Mouse (Mus musculus): ENCODE results near the gene Plod1. TPM values are rescaled to one million over a fixed set of nuclear protein-coding genes. Genes with fewer than 3 reads are reported as not detected.
A peak's percentile ranks its signal among the peaks of the same experiment; 100 is the strongest.
"Not testable (repeated sequence)": the region's sequence is repeated elsewhere in the genome, so short reads cannot be mapped to it uniquely, and the experiment has no call there.

Plod1 gene
- total RNA-seq, 2 experiments from 2014 or later: 20.1 to 20.3 TPM

DNA sequence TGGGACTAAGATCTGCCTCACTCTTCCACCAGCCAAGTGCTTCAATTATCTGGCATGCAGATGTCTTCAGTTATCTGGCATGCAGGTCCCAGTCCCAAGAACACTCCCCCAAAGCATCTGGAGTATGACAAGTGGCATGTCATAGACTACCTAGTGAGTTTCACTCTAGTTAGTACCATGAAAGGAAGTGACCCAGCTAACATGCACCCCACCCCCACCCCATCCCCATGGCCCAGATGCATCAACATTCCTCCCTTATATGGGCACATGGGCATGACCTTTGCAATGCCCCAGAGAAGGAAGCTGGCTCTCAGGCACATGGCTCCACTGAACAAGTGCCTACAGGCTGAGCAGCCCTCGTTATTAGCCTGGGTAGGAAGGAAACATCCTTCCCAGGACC is 40.2 kb downstream of the Plod1 start:
- no peak for DNase-seq (ENCODE audit: low spot score in 2 of 2)

DNA sequence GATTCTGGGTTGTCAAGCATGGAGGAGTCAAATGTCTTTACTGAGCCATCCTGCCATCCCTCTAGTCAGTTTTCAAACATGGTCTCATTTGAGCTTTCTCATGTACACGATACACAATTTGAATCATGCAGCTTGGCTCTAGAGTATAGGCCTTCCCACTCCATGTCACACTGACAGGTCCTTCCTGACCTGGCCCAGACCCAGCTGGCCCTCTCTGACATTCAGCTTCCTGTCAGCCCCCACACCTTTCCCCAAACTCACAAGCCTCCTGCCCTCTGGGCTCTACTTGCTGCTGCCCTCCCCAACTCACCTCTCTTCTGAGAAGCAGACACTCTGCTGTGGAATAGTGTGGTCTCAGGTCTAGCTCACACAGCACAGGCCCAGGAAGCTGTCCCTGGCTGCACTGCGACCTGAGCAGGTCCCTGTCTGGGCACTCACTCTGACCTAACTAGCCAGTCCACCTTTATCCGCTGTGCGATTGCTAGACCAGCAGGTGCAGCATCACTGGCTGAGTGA is 40.7 kb downstream of the Plod1 start:
- DNase-seq (ENCODE audit: low spot score in 2 of 2): no peak

DNA sequence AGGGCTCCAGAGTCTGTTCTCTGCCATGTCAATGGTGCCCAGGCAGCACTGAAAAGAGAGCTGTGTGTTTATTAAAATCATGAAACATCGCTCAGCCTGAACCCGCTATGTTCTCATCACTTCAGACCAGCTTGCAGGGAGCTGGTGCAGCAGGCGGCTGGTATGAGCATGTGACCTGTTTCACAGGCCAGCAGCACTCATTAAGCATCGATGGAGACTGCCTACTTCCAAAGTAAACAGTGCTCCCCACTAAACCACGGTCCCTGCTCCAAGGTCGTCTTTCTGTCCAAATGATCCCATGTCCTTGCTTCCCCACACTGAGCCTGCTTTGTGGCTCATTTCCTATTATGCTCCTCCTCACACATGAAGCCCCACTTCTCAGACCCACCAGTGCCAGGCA is 46.2 kb downstream of the Plod1 start:
- peak; percentile 33 to 74 for DNase-seq (ENCODE audit: low spot score in 2 of 2)

DNA sequence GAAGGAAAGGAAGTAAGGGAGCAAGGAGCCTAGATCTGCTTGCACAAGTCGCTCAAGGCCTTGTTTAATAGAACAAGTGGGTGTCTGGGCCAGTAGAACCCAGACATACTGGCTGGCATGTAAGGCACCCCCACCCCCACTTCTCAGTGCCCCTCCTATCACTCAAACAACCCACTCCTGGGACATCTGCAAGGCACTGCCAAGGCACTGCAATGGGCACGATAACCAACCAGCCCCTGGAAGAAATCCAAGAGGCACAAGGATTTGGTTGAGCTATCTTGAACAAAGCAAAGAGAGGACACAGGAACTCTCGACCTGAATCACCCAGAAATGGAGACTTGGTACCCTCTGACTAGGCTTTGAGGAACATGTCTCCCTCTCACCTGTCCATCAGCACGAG is 48.3 kb downstream of the Plod1 start:
- DNase-seq (ENCODE audit: low spot score in 2 of 2): no peak

DNA sequence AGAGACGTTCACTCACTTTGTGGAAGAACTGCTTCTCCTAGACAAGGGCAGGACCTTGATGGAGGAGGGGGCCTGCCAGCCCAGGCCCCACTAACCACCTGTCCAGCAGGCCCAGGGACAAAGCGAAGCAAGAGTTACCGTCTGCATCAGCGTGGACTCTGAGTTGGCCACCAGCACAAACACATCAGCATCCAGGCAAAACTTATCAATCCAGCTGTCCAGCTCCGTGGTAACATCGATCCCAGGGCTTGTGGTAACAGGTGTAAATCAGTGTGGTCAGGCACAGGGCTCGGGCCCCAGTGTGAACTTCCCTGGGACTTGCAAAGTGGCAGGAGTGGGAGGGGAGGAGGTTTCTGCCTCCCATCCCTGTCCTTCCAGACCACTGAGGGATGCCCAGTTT is 49.3 kb downstream of the Plod1 start:
- no peak for DNase-seq (ENCODE audit: low spot score in 2 of 2)

DNA sequence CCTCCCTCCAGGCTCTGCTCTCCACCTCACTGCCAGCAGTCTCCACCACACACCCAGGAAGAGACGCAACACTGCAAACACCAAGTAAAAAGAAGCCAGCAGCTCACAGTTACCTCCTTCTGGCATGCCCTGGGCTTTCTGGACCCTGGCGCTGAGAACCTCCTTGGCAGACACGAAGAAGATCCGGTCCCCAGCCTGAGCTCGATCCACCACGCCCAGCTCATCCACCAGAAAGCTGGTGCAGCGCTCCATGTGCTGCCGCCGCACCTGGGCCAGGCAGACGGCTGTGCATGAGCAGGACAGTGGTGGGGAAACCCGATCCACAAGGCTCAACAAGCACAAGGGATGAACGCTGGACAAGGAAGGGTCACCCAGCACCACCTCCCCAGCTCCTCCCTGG is 50.4 kb downstream of the Plod1 start:
- DNase-seq (ENCODE audit: low spot score in 2 of 2): no peak

DNA sequence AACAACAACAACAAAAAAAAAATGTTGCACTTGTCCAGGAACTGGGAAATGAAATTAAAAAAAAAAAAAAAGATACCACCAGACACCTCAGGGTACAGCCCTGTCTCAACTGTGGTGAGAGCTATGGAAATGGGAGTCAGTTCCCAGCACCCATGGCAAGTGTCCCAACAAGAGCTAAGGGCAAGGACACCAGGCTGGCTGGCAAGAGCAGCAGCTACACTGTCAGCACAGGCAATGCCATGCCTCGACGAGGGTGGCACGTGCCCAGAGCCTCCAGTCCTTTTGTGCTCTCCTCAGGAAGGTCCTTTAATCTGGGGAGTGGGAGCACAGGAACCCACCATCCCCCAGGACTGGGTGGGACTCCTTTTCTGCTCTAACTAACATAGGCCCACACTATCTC is 52.4 kb downstream of the Plod1 start:
- DNase-seq (ENCODE audit: low spot score in 2 of 2): no peak

DNA sequence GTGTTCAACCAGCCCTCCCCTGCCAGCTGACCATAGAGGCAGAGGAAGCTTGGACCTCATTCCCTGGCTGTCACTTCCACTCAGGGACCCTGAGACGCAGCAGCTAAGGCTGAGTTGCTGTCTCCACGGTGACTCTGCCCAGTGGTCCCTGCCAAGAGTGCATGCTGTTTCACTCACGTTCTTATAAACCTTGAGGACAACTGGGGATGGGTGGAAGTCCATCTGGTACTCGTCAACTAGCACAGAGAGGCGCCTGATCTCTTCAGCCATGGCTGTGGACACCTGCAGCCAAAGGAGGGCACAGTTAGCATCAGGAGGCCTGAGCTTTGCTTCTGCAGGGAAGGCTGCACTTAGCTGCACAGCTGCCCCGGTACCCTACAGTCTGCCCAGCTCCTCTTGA is 53.5 kb downstream of the Plod1 start:
- DNase-seq (ENCODE audit: low spot score in 2 of 2): no peak

DNA sequence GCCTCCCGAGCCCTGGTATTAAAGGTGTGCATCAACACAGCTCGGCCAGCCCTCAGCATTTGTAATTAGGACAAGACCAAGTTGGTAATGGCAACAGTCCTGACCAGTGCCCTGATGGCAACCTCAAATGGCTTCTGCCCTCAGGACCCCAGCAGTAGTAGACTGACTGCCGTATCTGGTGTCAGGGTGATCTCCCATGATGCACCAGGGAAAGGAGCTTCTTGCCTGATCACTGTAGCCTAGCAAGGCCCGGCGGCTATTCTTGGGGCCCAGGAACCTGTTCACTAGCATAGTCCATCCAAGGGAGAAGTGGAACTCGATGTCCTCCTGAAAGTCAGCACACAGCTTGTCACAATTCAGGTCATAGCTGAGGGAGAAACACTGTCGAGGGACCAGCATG is 54.8 kb downstream of the Plod1 start:
- DNase-seq (ENCODE audit: low spot score in 2 of 2): no peak

DNA sequence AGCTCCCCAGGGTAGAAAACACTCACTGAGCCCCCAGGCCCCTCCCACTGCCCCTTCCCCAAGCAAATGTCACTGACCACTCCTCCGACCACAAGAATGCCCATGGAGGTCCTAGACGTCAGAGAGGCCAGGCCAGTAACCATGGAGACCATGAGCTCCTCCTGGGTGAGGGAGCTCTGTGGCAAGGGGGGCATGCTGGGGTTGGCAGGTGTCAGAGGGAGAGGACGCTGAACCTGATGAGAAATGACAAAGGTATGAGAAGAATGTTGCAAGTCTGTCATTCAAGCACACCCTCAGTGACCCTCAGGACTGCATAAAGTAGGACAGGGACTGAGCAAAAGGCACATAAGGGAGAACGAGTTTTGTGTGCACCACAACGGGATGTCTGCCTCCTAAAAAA is 56.7 kb downstream of the Plod1 start:
- DNase-seq (ENCODE audit: low spot score in 2 of 2): no peak

DNA sequence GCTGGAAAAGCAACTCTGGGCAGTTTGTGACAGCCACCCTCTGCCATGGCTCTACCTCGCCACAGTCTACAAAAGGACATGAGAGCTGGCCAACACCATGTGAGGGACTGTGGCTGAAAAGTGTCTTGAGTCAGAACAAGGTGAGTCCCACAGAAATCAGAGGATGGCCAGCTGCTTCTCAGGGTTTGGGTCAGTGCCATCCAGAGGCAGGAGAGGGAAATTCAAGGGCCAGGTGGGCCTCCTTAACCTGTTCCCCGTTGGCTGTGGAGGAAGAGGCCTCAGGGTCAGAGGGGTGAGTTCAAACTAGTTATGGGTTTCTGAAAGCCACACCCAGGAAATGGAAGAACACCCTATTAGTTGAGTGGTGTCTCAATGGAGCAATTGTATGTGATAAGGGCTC is 57.1 kb downstream of the Plod1 start:
- no peak for DNase-seq (ENCODE audit: low spot score in 2 of 2)

DNA sequence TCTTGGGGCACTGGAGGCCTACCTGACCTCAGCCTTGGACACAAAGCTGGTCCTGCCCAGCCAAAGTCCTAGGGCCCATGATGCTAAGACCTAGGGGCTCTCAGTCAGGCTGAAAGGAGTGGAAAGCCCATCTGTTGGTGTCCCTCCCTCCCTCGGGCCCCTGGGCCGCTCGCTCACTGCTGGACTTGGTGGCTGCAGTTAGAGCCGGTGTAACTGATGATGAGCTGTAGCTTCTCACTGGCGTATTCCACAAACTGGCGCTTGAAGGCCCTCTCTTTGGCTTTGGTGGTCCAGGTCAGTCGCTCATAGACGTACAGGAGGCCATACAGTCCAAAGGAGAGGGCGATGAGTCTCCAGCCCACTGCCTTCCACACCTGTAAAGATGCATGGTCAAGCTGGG is 58.0 kb downstream of the Plod1 start:
- DNase-seq (ENCODE audit: low spot score in 2 of 2): no peak

DNA sequence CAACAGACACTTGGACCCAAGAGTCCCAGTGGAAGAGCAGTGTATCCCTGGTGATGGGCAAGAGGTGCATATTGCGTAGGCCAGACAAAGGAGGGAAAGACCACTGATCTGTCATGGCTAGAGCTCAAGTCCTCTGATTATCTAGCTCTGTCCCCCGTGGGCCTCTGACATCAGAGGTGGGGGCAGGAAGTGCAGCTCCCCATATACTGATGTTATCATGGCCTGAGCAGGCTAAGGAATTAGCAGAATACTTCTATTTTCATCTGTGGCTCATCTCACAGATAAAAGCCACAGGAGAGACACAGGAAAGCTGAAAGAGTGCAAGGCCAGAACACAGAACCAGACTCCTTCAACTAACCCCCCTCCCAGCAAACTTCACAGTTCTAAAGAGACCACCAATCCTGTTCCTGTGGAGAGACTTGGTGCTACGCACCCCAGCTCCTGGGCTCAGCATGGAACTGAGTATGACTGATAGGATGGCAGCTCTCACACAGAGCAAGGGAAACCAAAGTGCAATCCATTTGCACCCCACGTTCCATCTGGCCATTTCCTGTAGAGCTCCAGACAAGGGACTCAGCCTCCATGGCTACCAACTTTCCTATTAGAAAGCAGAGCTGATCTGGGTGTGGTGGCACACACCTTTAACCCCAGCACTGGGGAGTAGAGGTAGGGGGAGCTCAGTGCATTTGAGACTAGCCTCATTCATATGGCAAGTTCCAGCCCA is 60.6 kb downstream of the Plod1 start:
- peak; percentile 32 to 67 for DNase-seq (ENCODE audit: low spot score in 2 of 2)

DNA sequence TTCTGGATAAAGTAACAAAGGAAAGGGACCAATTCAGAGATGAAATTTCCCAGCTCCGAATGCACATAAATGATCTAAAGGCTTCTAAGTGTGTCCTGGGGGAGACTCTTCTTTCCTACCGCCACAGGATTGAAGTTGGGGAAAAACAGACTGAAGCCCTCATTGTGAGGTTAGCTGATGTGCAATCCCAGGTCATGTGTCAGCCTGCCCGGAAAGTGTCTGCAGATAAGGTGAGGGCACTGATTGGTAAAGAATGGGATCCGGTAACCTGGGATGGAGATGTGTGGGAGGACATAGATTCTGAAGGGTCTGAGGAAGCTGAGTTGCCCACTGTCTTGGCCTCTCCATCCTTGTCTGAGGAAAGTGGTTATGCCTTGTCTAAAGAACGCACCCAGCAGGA is 67.3 kb downstream of the Plod1 start:
- DNase-seq (ENCODE audit: low spot score in 2 of 2): no peak

DNA sequence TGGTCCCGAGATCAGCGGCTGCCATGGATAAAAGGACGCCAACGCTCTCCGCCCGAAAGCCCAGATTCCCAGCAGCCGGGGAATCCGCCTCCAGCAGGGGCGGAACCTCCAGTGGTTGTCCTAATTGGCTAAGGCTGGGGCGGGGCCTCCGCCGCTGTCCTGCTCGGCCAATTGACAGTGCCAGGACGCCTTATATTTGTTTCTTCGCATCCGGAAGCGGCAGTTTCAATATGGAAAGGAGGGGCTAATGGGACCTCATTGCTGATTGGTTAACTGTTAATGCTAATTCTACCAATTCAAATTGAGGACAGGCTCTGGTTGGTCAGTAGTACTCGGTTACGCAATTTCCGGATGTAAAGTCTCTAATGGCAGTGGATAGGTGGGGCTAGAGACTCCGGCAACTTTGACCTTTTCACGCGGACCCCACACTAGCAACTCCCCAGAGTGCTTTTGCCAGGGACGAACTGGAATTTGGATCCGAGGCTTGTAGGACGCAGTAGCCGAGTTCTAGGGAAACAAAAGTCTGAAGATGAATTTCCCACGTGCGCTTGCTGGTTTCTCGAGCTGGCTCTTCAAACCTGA is 68.0 kb downstream of the Plod1 start, which contains the start of the genes Miip and Fv1:
Gene Miip (minus strand): TSS at position 367 of the 582 bp plus-strand sequence.
Gene Fv1 (plus strand): TSS at position 530 of the 582 bp plus-strand sequence.
- DNase-seq (ENCODE audit: low spot score in 2 of 2): peak; percentile 96 to 98

DNA sequence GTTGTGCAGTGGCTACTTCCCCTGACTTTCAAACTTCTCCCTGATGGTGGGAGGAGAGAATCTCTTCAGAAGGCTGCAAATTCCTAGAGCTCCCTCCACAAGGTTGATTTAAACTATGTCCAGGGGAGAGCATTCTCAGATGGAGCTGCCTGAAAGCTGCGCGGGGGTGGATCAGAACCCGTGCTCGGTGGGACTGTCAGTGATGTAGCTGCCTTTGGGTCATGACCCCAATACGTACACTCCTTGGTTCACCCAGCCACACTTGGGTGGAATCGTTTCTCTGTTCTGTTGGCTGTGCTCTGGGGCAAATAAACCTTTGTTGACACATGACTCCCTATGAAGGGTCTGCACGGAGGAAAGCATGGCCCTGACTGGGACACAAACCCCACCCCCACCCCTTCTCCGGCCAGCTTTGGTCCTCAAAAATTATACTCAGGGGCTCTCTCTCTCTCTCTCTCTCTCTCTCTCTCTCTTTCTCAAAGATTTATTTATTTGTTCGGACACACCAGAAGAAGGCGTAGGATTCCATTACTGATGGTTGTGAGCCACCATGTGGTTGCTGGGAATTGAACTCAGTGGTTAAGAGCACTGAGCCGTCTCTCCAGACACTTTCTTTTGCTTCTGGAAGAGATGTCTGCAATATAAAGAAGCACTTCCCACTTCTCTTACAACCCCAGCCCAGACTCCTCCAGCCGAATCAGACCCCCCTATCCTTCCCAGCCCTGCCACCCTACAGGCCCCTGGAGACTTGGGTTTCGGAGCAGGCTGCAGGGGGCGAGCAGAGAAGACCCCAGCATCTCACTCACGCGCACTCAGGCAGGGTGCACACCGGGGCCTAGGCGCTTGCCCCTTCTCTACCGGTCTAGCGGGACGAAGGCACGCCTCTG is 68.8 kb downstream of the Plod1 start:
- DNase-seq (ENCODE audit: low spot score in 2 of 2): no peak

DNA sequence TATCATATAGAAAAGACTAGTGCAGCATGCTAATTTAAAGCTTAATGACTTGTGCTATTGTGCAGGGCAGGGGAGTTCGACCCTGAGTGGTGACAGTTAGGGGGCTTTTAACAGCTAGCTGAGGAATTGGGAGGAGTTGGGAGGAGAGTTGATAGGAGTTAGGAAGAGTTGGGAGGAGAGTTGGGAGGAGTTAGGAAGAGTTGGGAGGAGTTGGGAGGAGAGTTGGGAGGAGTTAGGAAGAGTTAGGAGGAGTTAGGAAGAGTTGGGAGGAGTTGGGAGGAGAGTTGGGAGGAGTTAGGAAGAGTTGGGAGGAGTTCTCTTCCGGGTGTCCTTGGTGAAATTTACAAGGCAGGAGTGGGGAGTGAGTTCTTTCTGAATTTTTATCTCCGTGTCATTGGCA is 69.8 kb downstream of the Plod1 start:
- DNase-seq (ENCODE audit: low spot score in 2 of 2): not testable (repeated sequence)

DNA sequence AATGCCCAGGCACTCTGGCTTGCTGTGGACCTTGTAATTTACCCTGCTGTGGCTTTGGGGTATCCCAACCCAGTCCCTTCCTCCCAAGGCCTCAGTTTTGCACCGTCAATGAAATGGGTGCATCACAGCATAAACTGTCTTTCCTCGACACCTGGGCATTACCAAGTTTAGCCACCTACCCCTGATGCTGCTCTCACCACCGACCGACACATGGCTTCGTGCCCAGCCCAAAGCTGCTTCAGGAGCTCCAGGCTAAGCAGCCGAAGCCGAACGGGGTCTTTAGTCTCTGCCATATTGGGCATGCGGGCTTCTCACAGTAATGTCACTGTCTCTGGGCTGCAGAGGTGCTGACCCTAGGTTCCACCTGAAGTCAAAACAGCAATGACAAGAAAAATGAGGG is 70.5 kb downstream of the Plod1 start:
- DNase-seq (ENCODE audit: low spot score in 2 of 2): no peak

DNA sequence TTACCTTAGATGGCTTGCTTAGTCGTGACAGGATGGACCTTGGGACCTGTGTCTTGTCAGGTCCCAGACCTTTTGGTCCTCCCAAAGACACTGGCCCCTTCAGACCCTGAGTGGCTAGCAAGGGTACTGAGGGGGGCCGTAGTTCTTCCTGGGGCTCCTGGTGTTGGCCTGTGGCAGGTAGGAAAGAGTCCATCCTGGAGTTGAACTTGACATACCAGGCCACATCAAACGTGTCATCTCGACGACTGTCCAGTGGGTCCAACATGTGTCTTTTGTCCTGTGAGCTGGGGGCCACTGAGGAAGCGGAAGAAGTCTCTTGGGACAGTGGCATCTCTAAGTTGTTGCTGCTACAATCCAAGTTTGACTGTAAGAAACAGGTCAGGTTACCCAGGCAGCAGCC is 70.9 kb downstream of the Plod1 start:
- DNase-seq (ENCODE audit: low spot score in 2 of 2): no peak

DNA sequence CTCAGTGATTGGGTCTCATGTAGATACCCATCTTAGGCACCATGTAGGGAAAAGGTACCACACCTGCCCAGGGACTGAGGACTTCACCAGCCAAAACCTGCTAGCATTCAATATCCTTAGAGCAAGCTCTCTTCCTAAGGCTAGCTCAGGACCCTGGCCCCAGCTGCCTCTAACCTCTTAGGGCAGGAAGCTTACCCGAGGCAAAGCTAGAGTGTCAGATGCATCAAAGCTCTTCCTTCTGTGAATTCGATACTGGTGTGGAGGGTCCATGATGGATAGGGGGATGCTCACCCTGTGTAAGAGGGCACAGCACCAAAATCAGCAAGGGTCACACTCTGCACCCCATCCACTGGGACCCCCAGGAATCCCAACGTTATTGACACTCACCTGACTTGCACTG is 74.5 kb downstream of the Plod1 start:
- DNase-seq (ENCODE audit: low spot score in 2 of 2): no peak

Data from layer of hippocampus, adult 18-20 months (tissue).